Mouse (Mus musculus): ENCODE data around the gene Dapp1. TPM values are rescaled to one million over a fixed set of nuclear protein-coding genes. Genes with fewer than 3 reads are reported as not detected.

The Dapp1 gene
- total RNA-seq (2021) = 1 to 10 TPM; 2.9 to 3.0 TPM
- long read RNA-seq, experiment 1, transcript Dapp1-201 (9 exons, 3,083 nt) = major isoform, 5 of 5 reads
- long read RNA-seq, experiment 1, partial matches to known transcripts = 0 of 5 reads
- long read RNA-seq, experiment 1, other reads (novel, unspliced or antisense) = 0 of 5 reads
- long read RNA-seq, experiment 2, partial matches to known transcripts = 0 of 4 reads
- long read RNA-seq, experiment 2, other reads (novel, unspliced or antisense) = 0 of 4 reads

GRCm38 (mm10) chr3:137981382-137981750, at the start of gene Dapp1:
Gene Dapp1, minus strand, starts transcription at chr3:137981545.
- intact Hi-C loops (cut with DNase I) = no loop called here
- peak; percentile 31 to 41 for DNase-seq (ENCODE audit: low spot score in 2 of 2)

DNA sequence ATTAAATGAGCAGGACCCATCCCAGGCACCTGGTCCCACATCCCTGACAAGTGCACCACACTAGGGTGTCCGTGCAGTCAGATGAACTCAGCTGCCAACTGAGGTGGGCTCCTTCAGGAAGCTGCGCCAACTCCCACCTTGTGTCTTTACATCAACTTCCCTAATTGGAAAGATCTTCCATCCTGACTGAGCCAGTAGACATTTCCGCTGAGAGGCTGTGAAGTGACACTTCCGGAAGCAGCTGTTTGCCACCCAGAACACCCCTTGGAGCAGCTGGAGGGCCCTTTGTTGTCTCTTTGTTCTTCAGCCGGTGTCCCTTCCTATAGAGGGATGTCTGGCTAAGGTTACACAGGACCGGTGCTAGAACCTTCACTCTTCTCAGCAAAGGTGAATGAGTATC, 49.2 kb upstream of the Dapp1 start:
- DNase-seq (ENCODE audit: low spot score in 2 of 2) = no peak
- intact Hi-C loops (cut with DNase I) = no loop called here

DNA sequence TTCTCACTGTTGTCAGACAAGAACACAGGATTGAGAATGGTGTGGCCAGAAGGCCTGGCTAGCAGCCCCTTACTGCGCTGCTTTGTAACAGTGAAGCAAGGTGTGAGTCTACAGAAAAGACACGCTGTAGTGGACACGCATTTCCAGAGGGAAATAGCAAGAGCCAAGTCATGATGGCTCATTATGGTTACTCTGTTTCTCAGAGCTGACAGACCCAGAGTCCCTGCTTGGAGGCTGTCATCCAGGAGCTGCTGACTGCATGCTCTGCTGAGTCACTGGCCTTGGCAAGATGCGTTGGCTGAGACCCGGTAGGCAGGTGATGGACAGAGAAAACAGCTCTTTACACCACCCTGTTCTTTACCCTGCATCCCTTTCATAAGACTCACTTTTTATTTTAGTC, 48.0 kb upstream of the Dapp1 start:
- DNase-seq (ENCODE audit: low spot score in 2 of 2) = peak; percentile 26 to 28
- intact Hi-C loops (cut with DNase I) = no loop called here

DNA sequence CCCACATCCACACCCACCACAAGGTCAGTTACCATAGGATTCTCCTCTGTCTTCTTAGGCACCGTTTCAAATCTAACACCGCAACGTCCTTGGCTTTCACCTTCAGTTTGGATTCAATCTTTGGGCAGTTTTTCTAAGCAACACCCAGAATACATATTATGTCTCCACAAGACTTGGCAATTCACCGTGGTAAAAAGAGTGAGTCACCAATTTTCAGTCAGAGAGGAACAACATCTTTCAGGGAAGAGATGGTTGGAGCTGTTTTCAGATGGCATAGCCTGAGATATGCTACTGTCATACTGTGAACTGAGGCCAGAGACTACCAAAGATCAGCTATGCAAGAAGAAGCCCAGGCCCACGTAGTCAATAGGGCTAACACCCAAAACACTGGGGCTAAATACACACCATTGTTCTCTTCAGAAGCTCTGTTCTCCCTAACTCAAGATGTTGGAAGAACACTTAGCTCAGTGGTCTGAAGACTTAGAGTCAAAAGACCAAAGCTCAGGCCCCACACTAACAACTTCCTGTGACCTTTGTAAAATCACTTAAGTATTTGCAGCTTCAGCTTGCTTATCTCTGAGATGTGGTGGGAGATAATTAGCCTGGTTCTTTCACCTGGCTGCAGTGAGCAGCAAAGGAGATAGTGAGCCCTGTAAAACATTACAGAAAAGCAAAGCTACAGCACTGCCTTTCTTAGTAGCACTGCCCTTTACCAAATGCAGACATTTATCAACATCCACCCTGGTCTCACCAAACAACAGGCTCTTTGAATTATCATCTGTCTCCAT, 46.4 kb upstream of the Dapp1 start:
- intact Hi-C loops (cut with DNase I) = no loop called here
- DNase-seq (ENCODE audit: low spot score in 2 of 2) = no peak

GRCm38 (mm10) chr3:138026286-138026685, 44.9 kb upstream of the Dapp1 start:
- peak; percentile 21 to 36 for DNase-seq (ENCODE audit: low spot score in 2 of 2)
- intact Hi-C loops (cut with DNase I) = no loop called here

DNA sequence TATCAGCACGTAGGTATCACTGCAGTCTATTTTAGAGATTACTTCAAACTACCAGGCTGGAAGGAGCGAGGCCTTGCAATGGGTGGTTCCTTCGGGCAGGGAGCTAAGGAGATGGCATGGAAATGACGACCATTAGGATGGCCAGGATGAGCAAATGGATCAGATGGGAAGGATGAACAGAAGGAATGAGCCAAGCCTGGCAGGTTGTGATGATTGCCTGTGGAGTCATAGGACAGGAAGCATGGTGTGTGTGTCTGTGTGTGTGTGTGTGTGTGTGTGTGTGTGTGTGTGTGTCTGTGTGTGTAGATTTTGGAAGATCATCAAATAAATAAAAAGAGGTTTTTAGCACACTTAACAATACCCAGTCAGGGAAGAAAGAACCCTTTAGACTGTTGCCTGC, 41.3 kb upstream of the Dapp1 start:
- no peak for DNase-seq (ENCODE audit: low spot score in 2 of 2)
- intact Hi-C loops (cut with DNase I) = no loop called here

DNA sequence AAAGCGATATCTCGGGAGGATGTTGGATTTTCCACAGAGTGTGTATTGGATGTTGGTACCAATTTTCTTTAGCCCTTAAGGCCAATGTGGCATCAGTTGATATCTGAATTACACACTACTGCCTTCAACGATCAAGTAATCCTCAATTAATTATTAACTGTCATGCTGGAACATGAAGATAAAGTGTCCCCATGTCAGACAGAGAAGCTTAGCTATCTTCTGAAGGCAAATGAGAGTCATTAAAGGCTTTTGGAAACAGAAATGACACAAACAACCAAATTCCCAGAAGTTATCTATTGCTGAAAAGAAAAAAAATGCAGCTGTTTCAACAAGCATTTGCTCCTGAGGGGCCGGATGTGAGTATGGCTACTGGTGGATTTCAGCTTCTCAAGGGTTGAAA, 40.7 kb upstream of the Dapp1 start:
- intact Hi-C loops (cut with DNase I) = no loop called here
- no peak for DNase-seq (ENCODE audit: low spot score in 2 of 2)

GRCm38 (mm10) chr3:138016810-138017209, 35.5 kb upstream of the Dapp1 start:
- DNase-seq (ENCODE audit: low spot score in 2 of 2) = no peak
- intact Hi-C loops (cut with DNase I) = no loop called here

DNA sequence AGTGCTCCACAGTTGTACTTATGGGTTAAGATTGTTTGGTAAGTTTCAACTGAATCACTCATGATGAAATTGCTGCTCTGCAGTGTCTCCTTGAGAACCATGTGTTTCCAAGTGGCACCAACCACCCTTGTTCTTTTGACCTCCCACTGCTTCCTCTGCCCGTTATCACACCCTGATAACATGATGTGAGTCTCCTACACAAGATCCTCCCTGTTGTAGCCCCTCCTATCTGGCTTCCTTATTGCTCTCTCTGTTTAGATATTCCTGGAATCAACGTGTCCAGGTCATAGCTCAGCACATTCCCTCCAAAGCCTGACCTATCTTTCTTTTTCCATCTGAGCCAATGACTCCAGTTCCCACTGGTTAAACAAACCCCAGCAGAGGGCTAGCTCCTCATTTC, 33.4 kb upstream of the Dapp1 start:
- DNase-seq (ENCODE audit: low spot score in 2 of 2) = no peak
- intact Hi-C loops (cut with DNase I) = no loop called here

DNA sequence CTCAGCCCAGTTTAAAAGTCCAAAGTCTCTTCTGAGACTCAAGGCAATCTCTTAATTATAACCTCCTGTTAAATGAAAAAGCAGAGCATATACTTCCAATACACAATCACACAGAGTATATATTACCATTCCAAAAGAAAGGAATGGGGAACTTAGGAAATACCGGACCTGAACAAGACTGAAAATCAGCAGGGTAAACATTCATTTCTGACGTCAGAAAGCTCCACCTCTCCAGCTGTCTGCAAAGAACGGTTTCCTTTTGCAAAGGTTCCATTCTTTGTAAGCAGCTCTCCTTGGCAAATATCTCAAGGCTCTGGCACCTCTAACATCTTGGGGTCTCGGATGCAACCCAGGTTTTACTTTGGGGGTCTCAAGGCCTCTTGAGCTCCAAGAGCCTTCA, 31.0 kb upstream of the Dapp1 start:
- intact Hi-C loops (cut with DNase I) = no loop called here
- DNase-seq (ENCODE audit: low spot score in 2 of 2) = no peak

DNA sequence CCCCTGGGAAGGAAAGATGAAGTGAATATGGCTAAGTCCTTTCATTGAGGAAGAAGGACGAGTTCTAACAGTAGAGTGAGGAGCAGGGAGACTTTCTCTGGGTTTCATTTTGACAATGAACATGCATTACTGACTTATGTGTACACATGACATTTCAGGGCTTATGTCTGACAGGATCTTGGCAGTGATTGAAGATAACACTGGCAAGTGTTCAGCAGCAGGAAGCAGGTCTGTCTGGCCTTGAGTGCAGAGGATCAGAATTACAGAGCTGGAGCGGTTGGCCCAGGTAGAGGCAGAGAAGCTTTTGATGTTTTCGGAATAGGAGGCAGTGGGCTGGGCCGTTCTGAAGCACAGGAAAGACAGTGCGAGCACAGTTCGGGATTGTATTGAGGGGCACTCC, 26.8 kb upstream of the Dapp1 start:
- no peak for DNase-seq (ENCODE audit: low spot score in 2 of 2)
- intact Hi-C loops (cut with DNase I) = no loop called here

GRCm38 (mm10) chr3:138006896-138007295, 25.6 kb upstream of the Dapp1 start:
- no peak for DNase-seq (ENCODE audit: low spot score in 2 of 2)
- intact Hi-C loops (cut with DNase I) = no loop called here

GRCm38 (mm10) chr3:138003264-138003663, 21.9 kb upstream of the Dapp1 start:
- intact Hi-C loops (cut with DNase I) = no loop called here

DNA sequence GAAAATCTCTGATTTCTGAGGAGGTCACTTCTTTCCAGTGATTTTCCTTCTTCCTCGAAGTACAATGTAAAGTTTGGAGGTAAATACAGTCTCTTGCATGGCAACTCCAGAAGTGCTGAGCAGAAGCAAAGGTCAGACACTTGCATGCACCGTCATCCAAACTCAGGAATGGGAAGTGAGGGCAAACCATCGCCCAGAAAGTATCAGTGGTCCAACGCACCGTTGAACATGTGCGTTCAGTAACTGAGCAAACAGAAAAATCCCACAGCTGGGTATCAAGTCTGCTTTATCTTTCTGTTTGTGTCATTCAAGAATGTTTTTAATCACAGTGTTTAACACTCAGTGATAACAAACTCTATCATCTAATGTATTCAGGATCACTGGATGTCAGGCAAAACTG, 21.2 kb upstream of the Dapp1 start:
- intact Hi-C loops (cut with DNase I) = no loop called here
- DNase-seq (ENCODE audit: low spot score in 2 of 2) = no peak

More at GRCm38 (mm10) chr3:138003264-138003663, 21.9 kb upstream of the Dapp1 start:
- no peak for DNase-seq (ENCODE audit: low spot score in 2 of 2)

DNA sequence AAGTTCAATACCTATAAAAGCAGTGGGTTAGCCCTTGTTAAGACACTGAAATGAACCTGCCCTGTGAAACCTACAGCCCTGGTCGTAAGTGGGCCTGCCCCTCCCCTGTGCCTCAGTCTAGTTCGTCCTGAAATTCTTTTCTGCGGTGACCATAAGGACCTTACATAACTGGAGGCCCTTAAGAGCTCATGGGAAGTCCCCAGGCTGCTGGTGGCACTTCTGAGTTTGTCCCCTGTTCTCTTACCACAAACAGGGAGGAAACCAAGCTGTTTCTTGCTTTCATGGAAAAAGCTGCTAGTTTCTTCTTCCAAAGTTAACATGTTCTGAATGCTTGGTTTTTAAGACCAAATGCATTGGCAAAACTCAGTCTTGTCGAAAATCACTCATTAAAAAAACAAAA, 20.5 kb upstream of the Dapp1 start:
- intact Hi-C loops (cut with DNase I) = no loop called here
- no peak for DNase-seq (ENCODE audit: low spot score in 2 of 2)

DNA sequence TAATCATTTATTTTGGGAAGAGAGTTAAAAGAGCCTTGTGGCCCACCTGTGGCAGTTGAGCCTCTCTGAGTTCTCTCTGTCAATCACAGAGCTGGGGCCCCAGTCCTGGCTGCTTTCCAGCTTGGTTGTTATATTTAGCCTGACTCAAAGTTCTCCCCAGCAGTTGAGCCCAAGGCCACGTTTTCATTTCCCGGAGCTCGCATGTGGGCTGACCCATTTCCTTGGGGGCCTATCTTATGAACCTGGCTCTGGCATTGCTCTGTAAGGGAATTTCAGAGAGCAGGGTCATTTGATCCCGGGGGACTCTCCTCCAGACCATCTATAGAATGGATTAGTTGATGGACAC, 19.4 kb upstream of the Dapp1 start:
- peak in 1 of 2 experiments; percentile 54 for DNase-seq (ENCODE audit: low spot score in 2 of 2)
- intact Hi-C loops (cut with DNase I) = no loop called here

- intact Hi-C loops (cut with DNase I) = no loop called here
- DNase-seq (ENCODE audit: low spot score in 2 of 2) = no peak
Observed at GRCm38 (mm10) chr3:138000062-138000723, 18.8 kb upstream of the Dapp1 start.

GRCm38 (mm10) chr3:137999224-137999790, 18.0 kb upstream of the Dapp1 start:
- DNase-seq (ENCODE audit: low spot score in 2 of 2) = no peak
- intact Hi-C loops (cut with DNase I) = no loop called here

DNA sequence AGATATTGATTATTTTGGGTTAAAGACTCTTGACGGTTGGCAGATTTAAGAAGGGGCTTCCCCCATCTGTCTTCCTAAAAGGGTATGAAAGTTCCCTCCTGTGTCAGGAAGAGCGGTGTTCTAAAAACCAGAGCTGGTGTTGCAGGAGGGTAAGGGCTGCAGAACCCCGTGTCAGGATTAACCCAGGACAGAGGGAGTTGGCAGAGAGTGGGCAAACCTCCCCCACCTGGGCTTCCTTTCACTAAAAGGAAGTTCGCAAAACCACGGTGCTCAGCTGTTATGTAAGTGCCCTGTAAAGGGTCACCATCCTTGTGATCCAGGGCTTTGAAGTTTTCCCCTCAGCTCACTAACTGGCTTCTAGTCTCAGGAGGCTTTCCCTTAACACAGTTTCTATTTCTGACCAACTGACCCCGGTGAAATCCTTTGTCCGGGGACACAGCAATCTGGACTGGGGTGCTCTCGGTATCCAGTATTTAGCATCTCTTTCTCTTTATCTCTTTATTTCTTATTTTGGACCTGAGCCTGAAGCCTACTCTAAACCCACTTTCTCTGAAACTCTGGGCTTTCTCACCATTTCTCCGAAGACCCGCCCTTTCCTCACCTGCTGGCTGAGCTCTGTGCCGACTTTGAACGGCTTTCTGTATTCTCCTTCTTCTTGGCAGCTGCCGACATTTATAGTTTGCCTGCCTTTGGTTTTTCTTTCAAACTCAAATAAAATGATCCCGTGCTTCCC, 17.3 kb upstream of the Dapp1 start:
- intact Hi-C loops (cut with DNase I) = no loop called here
- no peak for DNase-seq (ENCODE audit: low spot score in 2 of 2)

DNA sequence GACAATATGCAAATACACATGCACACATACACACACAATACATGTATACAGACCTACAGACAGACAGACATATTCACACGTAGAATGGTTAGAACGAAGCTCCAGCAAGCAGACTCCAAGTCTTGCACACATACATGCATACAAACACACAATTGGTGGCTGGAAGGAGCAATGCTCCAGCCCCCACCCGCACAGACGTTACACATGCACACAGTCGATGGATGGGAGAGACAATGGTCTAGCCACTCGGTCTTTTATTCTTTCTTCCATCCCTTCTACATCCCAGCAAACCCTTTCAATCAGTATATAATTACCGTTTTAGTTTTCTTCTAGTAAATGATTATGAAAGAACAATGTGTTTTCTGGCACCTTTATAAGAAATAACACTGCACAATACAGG, 14.1 kb upstream of the Dapp1 start:
- intact Hi-C loops (cut with DNase I) = no loop called here
- no peak for DNase-seq (ENCODE audit: low spot score in 2 of 2)

Measured in left cerebral cortex, postnatal 14 days (tissue).